Mouse (Mus musculus): Measurements from ENCODE around the gene Mboat7. TPM values are rescaled to one million over a fixed set of nuclear protein-coding genes. Genes with fewer than 3 reads are reported as not detected.

The Mboat7 gene
- total and polyA plus RNA-seq, 3 experiments: 31.1 to 113 TPM; not detected in 1

DNA sequence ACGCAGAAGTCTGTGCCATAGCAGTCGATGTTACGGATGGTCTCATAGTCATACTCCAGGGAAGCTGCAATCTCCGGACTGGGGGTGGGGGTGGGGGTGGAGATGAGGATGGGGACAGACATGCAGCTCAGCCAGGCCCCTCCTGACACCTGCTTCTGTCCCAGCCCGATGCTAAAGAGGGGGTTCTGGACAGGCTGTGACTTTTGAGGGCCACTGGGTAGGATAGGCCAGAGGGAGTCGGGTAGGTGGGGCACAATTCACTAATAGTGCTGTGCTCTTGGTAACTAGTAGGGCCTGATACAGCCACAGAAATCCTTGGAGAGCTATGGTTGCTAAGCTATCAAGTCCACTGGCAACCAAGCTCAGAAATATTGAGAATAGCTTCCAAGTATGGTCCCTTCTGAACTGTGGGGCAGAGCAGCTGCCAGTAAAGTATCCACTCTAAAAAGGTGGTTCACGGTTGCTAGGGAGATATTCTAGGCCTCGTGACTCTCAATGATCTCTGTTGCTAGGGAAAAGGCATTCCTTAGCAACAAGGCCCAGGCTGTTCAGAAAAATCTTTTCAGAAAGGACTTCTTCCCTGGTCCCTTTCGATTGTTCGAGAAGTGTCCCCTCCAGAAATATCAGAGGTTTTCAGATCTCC lies 9.3 kb downstream of the Mboat7 start:
- Histone ChIP-seq H3K4me1 (ENCODE audit: control insufficient read depth in 1 of 2, insufficient read depth in 2 of 2, low read length in 2 of 2) (no peaks in the 10 kb centered on the region), H3K79me2 (ENCODE audit: control insufficient read depth, insufficient read depth, low read length, poor library complexity) (no peaks in the 10 kb centered on the region), H3K9ac (ENCODE audit: control insufficient read depth, low read depth, low read length, poor library complexity, severe bottlenecking) (no peak overlapping the region), H3K36me3 (ENCODE audit: control insufficient read depth in 1 of 2, insufficient read depth in 2 of 2, low read length in 2 of 2) (no peaks in the 10 kb centered on the region), H3K9me3 (replicated peaks; ENCODE audit: insufficient read depth, low read length) (no peaks in the 10 kb centered on the region), H3K27me3 (ENCODE audit: control insufficient read depth in 1 of 2, insufficient read depth in 2 of 2, low read length in 2 of 2) (no peaks in the 10 kb centered on the region), H3K27ac (ENCODE audit: control insufficient read depth, low read depth, low read length) (no peak overlapping the region), H3K4me3 (ENCODE audit: control insufficient read depth in 1 of 2, insufficient read depth in 1 of 2, low read depth in 2 of 2, low read length in 2 of 2) (no peak overlapping the region)
- no peak for DNase-seq (ENCODE audit: low read depth, low spot score)
- TF ChIP-seq MEF2A (IDR thresholded peaks at IDR 0.05; ENCODE audit: extremely low read depth, insufficient replicate concordance, low read depth, low read length, poor library complexity, severe bottlenecking): no peak
- TF ChIP-seq POLR2AphosphoS2 (IDR thresholded peaks at IDR 0.05; ENCODE audit: low read length): no peak
- no peak for TF ChIP-seq E2F4 (IDR thresholded peaks at IDR 0.05; ENCODE audit: borderline replicate concordance, low read depth, low read length)
- no peak for TF ChIP-seq ZMIZ1 (IDR thresholded peaks at IDR 0.05; ENCODE audit: low read depth, low read length)
- TF ChIP-seq MAX (IDR thresholded peaks at IDR 0.05; ENCODE audit: low read length): no peak
- TF ChIP-seq ZC3H11A (IDR thresholded peaks at IDR 0.05; ENCODE audit: low read depth, low read length): no peak
- TF ChIP-seq GATA1 (IDR thresholded peaks at IDR 0.05; ENCODE audit: low read depth, low read length): no peak
- TF ChIP-seq MAZ (IDR thresholded peaks at IDR 0.05; ENCODE audit: low read depth, low read length): no peak
- TF ChIP-seq ELF1 (IDR thresholded peaks at IDR 0.05; ENCODE audit: low read depth, low read length): no peak
- no peak for TF ChIP-seq TBP (IDR thresholded peaks at IDR 0.05; ENCODE audit: low read depth, low read length)
- TF ChIP-seq MYC (IDR thresholded peaks at IDR 0.05; ENCODE audit: low read depth, low read length): no peak
- no peak for TF ChIP-seq ZNF384 (IDR thresholded peaks at IDR 0.05; ENCODE audit: low read depth, low read length)
- TF ChIP-seq CHD2 (IDR thresholded peaks at IDR 0.05; ENCODE audit: low read length): no peak

DNA sequence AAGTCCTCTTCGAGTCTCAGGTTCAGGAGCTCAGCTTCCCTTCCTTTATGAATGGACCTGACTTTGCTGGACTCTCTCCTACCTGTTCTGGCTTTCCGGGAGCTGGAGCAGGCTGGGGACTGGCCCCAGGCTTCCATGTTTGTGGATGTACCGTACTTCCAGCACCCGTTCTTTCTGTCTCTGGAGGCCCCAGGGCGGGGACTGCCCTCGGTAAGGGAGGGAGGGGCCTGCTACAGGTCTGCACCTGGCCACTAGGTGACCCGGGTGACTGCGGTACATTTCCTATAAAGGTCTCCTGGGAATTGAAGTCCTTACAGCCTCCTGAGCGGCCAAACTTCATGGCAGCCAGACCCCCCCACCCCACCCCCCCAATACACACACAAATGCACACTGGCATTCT lies 16.0 kb downstream of the Mboat7 start, which contains the start of gene Tmc4:
Gene Tmc4, minus strand, starts transcription at position 212 of the 400 bp plus-strand sequence.
- Histone ChIP-seq H3K4me1 (ENCODE audit: control insufficient read depth in 1 of 2, insufficient read depth in 2 of 2, low read length in 2 of 2) (no peaks in the 10 kb centered on the region), H3K36me3 (ENCODE audit: control insufficient read depth in 1 of 2, insufficient read depth in 2 of 2, low read length in 2 of 2) (no peaks in the 10 kb centered on the region), H3K9me3 (replicated peaks; ENCODE audit: insufficient read depth, low read length) (no peaks in the 10 kb centered on the region), H3K27ac (ENCODE audit: control insufficient read depth, low read depth, low read length) (no peak within 1 kb of the TSS), H3K4me3 (ENCODE audit: control insufficient read depth in 1 of 2, insufficient read depth in 1 of 2, low read depth in 2 of 2, low read length in 2 of 2) (no peak within 1 kb of the TSS), H3K27me3 (ENCODE audit: control insufficient read depth in 1 of 2, insufficient read depth in 2 of 2, low read length in 2 of 2) (no peaks in the 10 kb centered on the region), H3K79me2 (ENCODE audit: control insufficient read depth, insufficient read depth, low read length, poor library complexity) (no peaks in the 10 kb centered on the region), H3K9ac (ENCODE audit: control insufficient read depth, low read depth, low read length, poor library complexity, severe bottlenecking) (no peak within 1 kb of the TSS)
- TF ChIP-seq MYB (IDR thresholded peaks at IDR 0.05; ENCODE audit: low read depth, low read length): no peak
- no peak for TF ChIP-seq SIN3A (IDR thresholded peaks at IDR 0.05; ENCODE audit: low read length)
- no peak for DNase-seq (ENCODE audit: low read depth, low spot score)

DNA sequence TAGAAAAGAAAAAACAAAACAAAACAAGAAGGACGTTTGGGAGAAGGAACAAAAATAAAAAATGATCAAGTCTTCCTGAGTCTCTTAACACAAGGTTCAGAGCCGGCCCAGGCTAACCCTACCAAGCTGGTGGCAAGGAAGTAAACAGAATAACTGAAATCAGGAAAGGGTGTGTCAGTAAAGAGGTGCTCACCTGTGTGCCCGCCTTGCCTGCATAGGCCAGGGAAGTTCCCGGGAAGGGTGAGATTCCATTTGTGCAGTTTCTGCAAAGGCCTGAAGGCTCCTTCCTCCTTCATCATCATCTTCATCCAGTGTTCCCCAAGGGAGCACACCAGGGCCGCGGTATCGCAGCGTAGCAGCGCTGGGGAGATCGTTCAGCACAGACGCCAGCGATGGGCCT lies 17.0 kb downstream of the Mboat7 start:
- Histone ChIP-seq H3K36me3 (ENCODE audit: control insufficient read depth in 1 of 2, insufficient read depth in 2 of 2, low read length in 2 of 2) (no peaks in the 10 kb centered on the region), H3K9ac (ENCODE audit: control insufficient read depth, low read depth, low read length, poor library complexity, severe bottlenecking) (no peak overlapping the region), H3K79me2 (ENCODE audit: control insufficient read depth, insufficient read depth, low read length, poor library complexity) (no peaks in the 10 kb centered on the region), H3K4me1 (ENCODE audit: control insufficient read depth in 1 of 2, insufficient read depth in 2 of 2, low read length in 2 of 2) (no peaks in the 10 kb centered on the region), H3K27me3 (ENCODE audit: control insufficient read depth in 1 of 2, insufficient read depth in 2 of 2, low read length in 2 of 2) (no peaks in the 10 kb centered on the region), H3K9me3 (replicated peaks; ENCODE audit: insufficient read depth, low read length) (no peaks in the 10 kb centered on the region), H3K27ac (ENCODE audit: control insufficient read depth, low read depth, low read length) (no peak overlapping the region), H3K4me3 (ENCODE audit: control insufficient read depth in 1 of 2, insufficient read depth in 1 of 2, low read depth in 2 of 2, low read length in 2 of 2) (no peak overlapping the region)
- no peak for DNase-seq (ENCODE audit: low read depth, low spot score)
- no peak for TF ChIP-seq MAZ (IDR thresholded peaks at IDR 0.05; ENCODE audit: low read depth, low read length)
- TF ChIP-seq BHLHE40 (IDR thresholded peaks at IDR 0.05; ENCODE audit: borderline replicate concordance, low read depth, low read length): no peak
- no peak for TF ChIP-seq TAL1 (IDR thresholded peaks at IDR 0.05; ENCODE audit: low read length)
- TF ChIP-seq MAX (IDR thresholded peaks at IDR 0.05; ENCODE audit: low read length): no peak
- TF ChIP-seq JUND (IDR thresholded peaks at IDR 0.05; ENCODE audit: low read depth, low read length): no peak
- no peak for TF ChIP-seq RCOR1 (IDR thresholded peaks at IDR 0.05; ENCODE audit: low read depth, low read length)
- TF ChIP-seq ZKSCAN1 (IDR thresholded peaks at IDR 0.05; ENCODE audit: low read depth, low read length): no peak
- no peak for TF ChIP-seq MEF2A (IDR thresholded peaks at IDR 0.05; ENCODE audit: extremely low read depth, insufficient replicate concordance, low read depth, low read length, poor library complexity, severe bottlenecking)
- TF ChIP-seq CHD1 (IDR thresholded peaks at IDR 0.05; ENCODE audit: low read depth, low read length): no peak
- TF ChIP-seq MYC (IDR thresholded peaks at IDR 0.05; ENCODE audit: low read depth, low read length): no peak
- TF ChIP-seq POLR2AphosphoS2 (IDR thresholded peaks at IDR 0.05; ENCODE audit: low read length): no peak
- TF ChIP-seq USF1 (IDR thresholded peaks at IDR 0.05; ENCODE audit: low read depth, low read length): no peak
- TF ChIP-seq ETS1 (IDR thresholded peaks at IDR 0.05; ENCODE audit: low read depth, low read length): no peak
- TF ChIP-seq GATA1 (IDR thresholded peaks at IDR 0.05; ENCODE audit: low read depth, low read length): no peak
- no peak for TF ChIP-seq TCF12 (IDR thresholded peaks at IDR 0.05; ENCODE audit: low read depth, low read length)
- TF ChIP-seq HCFC1 (IDR thresholded peaks at IDR 0.05; ENCODE audit: low read depth, low read length): no peak
- TF ChIP-seq KAT2A (conservative IDR thresholded peaks at IDR 0.05; ENCODE audit: low read depth, low read length): no peak

Data from MEL (cell line).